Mouse (Mus musculus) gastrocnemius, postnatal 10 days (tissue): ENCODE data around the gene Gli3. TPM values are rescaled to one million over a fixed set of nuclear protein-coding genes. Genes with fewer than 3 reads are reported as not detected.

ENCODE experiments used
- DNase-seq: peaks from one replicate; pipeline ENCODE4 v3.0.0; 2021; ENCODE audit warnings: mixed read lengths
- total RNA-seq, 2 experiments: library from RNA; stranded (reverse); gene quantifications; 2 replicates each; pipeline ENCODE4 v1.2.3; 2021

The Gli3 gene
- total RNA-seq, 2 experiments from 2014 or later: 7.7 to 9.6 TPM

- DNase-seq: no peak
Observed at GRCm38 (mm10) chr13:15721446-15721845, 258.4 kb downstream of the Gli3 start.

- no peak for DNase-seq
Observed at GRCm38 (mm10) chr13:15722766-15723379, 259.8 kb downstream of the Gli3 start.

GRCm38 (mm10) chr13:15724723-15725122, 261.7 kb downstream of the Gli3 start:
- no peak for DNase-seq

GRCm38 (mm10) chr13:15741771-15742170, 278.7 kb downstream of the Gli3 start:
- DNase-seq: peak; percentile 81

- DNase-seq: no peak
Observed at GRCm38 (mm10) chr13:15742308-15742707, 279.3 kb downstream of the Gli3 start.

GRCm38 (mm10) chr13:15742777-15743176, 279.7 kb downstream of the Gli3 start:
- DNase-seq: no peak

GRCm38 (mm10) chr13:15758835-15759632, 296.0 kb downstream of the Gli3 start:
- peak; percentile 80 for DNase-seq

GRCm38 (mm10) chr13:15759633-15760441, 296.8 kb downstream of the Gli3 start:
- DNase-seq: no peak

- no peak for DNase-seq
Observed at GRCm38 (mm10) chr13:15762291-15762690, 299.3 kb downstream of the Gli3 start.

GRCm38 (mm10) chr13:15762901-15763417, 299.9 kb downstream of the Gli3 start:
- DNase-seq: no peak

GRCm38 (mm10) chr13:15777624-15778023, 314.6 kb downstream of the Gli3 start:
- DNase-seq: no peak
